Comparison of ENCODE assay signal across 12 mouse cellular contexts in genomic region chr1:189081267-189081666, GRCm38 (mm10).
DNase-seq lines count a peak whose midpoint lies in the region; ATAC-seq and TF ChIP-seq lines count a peak whose summit lies in the region.
"Had no signal": no experiment of that assay in that cellular context is flagged by ENCODE, and none has a peak within 500 bp of the region (broad histone marks: within the 10 kb centered on the region; RNA-seq: fewer than 3 reads in every experiment).

No protein-coding gene starts in this region.

- no peak for ATAC-seq in heart, embryonic 11.5 days (replicated peaks; ENCODE audit: insufficient number of reproducible peaks, low FRiP score, low TSS enrichment)
- no peak for ATAC-seq in limb, embryonic 13.5 days (ENCODE audit: low FRiP score, low read depth)
- ATAC-seq in granulocyte monocyte progenitor cell, adult 5-6 weeks (replicated peaks; ENCODE audit: poor library complexity, severe bottlenecking), result no peak
- ATAC-seq: activated CD4-positive, CD25-positive, alpha-beta regulatory T cell, adult 4 months; inflammation-experienced regulatory T-cells, adult 6 months; liver, postnatal 0 days had no signal

- no peak overlapping the region for H3K27ac ChIP-seq in heart, embryonic 11.5 days (ENCODE audit: low read depth, low read length)
- peak overlapping the region; percentile 61; the same call in 1 of the 2 replicates for H3K27ac ChIP-seq in layer of hippocampus, adult 2 months
- H3K27ac ChIP-seq in limb, embryonic 13.5 days, result no peak overlapping the region

- intact Hi-C loops in heart, postnatal 25 days (cut with DNase I), result loop anchor here (5.0 kb wide), 1 partner anchor 54 kb away; no protein-coding TSS in a partner anchor

- no peaks in the 10 kb centered on the region for H3K4me1 ChIP-seq in heart, embryonic 11.5 days (ENCODE audit: control insufficient read depth, insufficient read depth, low read length)
- H3K4me1 ChIP-seq in limb, embryonic 13.5 days, result peaks cover 7% of the 10 kb centered on the region

- 0 out of 2 replicates have a peak overlapping the region, but pooled peaks have one; percentile 41 for H3K4me2 ChIP-seq in heart, embryonic 11.5 days
- peak overlapping the region; percentile 45 for H3K4me2 ChIP-seq in limb, embryonic 13.5 days (replicated peaks)

- no peaks in the 10 kb centered on the region for H3K36me3 ChIP-seq in heart, embryonic 11.5 days (ENCODE audit: control insufficient read depth, insufficient read depth, low read length)
- no peaks in the 10 kb centered on the region for H3K36me3 ChIP-seq in limb, embryonic 13.5 days
- H3K36me3 ChIP-seq: heart, embryonic 12.5 days had no signal

- TF ChIP-seq CTCF in layer of hippocampus, adult 2 months (conservative IDR thresholded peaks at IDR 0.05), result no peak
- no peak for TF ChIP-seq CTCF in brain, embryonic 14.5 days (IDR thresholded peaks at IDR 0.05; ENCODE audit: borderline replicate concordance, extremely low read depth, insufficient read depth, insufficient read length)

- WGBS in heart, embryonic 11.5 days (ENCODE audit: insufficient replicate concordance), result 30% methylated on average over 2 of the region's 2 CpGs
- 28% methylated on average over 2 of the region's 2 CpGs for WGBS in limb, embryonic 13.5 days

- H3K9me3 ChIP-seq in heart, embryonic 11.5 days (replicated peaks; ENCODE audit: control insufficient read depth, low read length), result 0 out of 2 replicates have a peak, but pooled peaks cover 4% of the 10 kb centered on the region
- H3K9me3 ChIP-seq in limb, embryonic 13.5 days, result peaks cover 13% of the 10 kb centered on the region; the same call in 1 of the 2 replicates

- no peak for DNase-seq in heart, postnatal 25 days (ENCODE audit: low spot score)
- DNase-seq in layer of hippocampus, adult 2 months (ENCODE audit: low spot score in 2 of 2), result no peak
- DNase-seq in layer of hippocampus, postnatal 36 days, result no peak
- peak; percentile 8 for DNase-seq in brain, embryonic 14.5 days (ENCODE audit: low read depth)

- no peak overlapping the region for H3K4me3 ChIP-seq in heart, embryonic 11.5 days (ENCODE audit: low read depth, low read length)
- H3K4me3 ChIP-seq in layer of hippocampus, adult 2 months, result no peak overlapping the region
- no peak overlapping the region for H3K4me3 ChIP-seq in limb, embryonic 13.5 days
- H3K4me3 ChIP-seq: heart, embryonic 12.5 days had no signal

- no peak overlapping the region for H3K9ac ChIP-seq in heart, embryonic 11.5 days (ENCODE audit: low read depth, low read length)
- H3K9ac ChIP-seq in limb, embryonic 13.5 days, result no peak overlapping the region
- H3K9ac ChIP-seq: heart, embryonic 12.5 days; liver, postnatal 0 days had no signal

- TF ChIP-seq POLR2A in brain, embryonic 14.5 days (IDR thresholded peaks at IDR 0.05; ENCODE audit: borderline replicate concordance, extremely low read depth, insufficient read depth, insufficient read length, poor library complexity, severe bottlenecking), result no peak

- no peaks in the 10 kb centered on the region for H3K27me3 ChIP-seq in heart, embryonic 11.5 days (ENCODE audit: control insufficient read depth, insufficient read depth, low read length)
- no peaks in the 10 kb centered on the region for H3K27me3 ChIP-seq in limb, embryonic 13.5 days
- H3K27me3 ChIP-seq: heart, embryonic 12.5 days; megakaryocyte, embryonic 14.5 days had no signal
